25 mouse cellular contexts compared by ENCODE assay signal in the genomic region with DNA sequence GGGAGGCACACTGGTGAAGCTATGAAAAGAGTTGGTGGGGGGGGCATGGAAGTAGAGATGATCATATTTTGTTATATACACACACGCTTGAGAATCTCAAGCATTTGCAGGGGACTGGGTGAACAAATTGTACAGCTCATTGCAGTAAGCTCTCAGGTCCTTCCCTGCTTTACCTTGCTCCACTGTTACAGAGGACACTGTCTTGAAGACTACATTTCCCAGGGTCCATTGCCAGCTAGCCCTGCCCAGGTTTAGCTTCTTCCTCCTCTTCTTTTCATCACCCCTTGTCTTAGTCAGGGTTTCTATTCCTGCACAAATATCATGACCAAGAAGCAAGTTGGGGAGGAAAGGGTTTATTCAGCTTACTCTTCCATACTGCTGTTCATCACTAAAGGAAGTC.
"Had no signal": no experiment of that assay in that cellular context is flagged by ENCODE, and none has a peak within 500 bp of the region (broad histone marks: within the 10 kb centered on the region; RNA-seq: fewer than 3 reads in every experiment).

No protein-coding gene starts in this region.

- H3K4me2 ChIP-seq: embryonic facial prominence, embryonic 12.5 days; embryonic facial prominence, embryonic 13.5 days; embryonic facial prominence, embryonic 15.5 days; forebrain, embryonic 12.5 days; forebrain, embryonic 13.5 days; forebrain, embryonic 15.5 days had no signal

- H3K4me3 ChIP-seq: embryonic facial prominence, embryonic 10.5 days; embryonic facial prominence, embryonic 12.5 days; embryonic facial prominence, embryonic 13.5 days; embryonic facial prominence, embryonic 15.5 days; erythroblast, embryonic 14.5 days; forebrain, embryonic 10.5 days; forebrain, embryonic 12.5 days; forebrain, embryonic 13.5 days; forebrain, embryonic 15.5 days; gastrocnemius, adult 2 months; heart, adult 2 months had no signal

- H3K27ac ChIP-seq: embryonic facial prominence, embryonic 10.5 days; embryonic facial prominence, embryonic 12.5 days; embryonic facial prominence, embryonic 13.5 days; embryonic facial prominence, embryonic 15.5 days; forebrain, embryonic 10.5 days; forebrain, embryonic 12.5 days; forebrain, embryonic 13.5 days; forebrain, embryonic 15.5 days; gastrocnemius, adult 2 months; heart, adult 2 months had no signal

- H3K9me3 ChIP-seq: embryonic facial prominence, embryonic 12.5 days; embryonic facial prominence, embryonic 13.5 days; embryonic facial prominence, embryonic 15.5 days; forebrain, embryonic 12.5 days; forebrain, embryonic 13.5 days; forebrain, embryonic 15.5 days had no signal

- H3K36me3 ChIP-seq: embryonic facial prominence, embryonic 10.5 days; embryonic facial prominence, embryonic 12.5 days; embryonic facial prominence, embryonic 13.5 days; embryonic facial prominence, embryonic 15.5 days; forebrain, embryonic 10.5 days; forebrain, embryonic 12.5 days; forebrain, embryonic 15.5 days had no signal

- H3K9ac ChIP-seq: embryonic facial prominence, embryonic 12.5 days; embryonic facial prominence, embryonic 13.5 days; embryonic facial prominence, embryonic 15.5 days; forebrain, embryonic 12.5 days; forebrain, embryonic 13.5 days; forebrain, embryonic 15.5 days; forebrain, postnatal 0 days had no signal

- H3K4me1 ChIP-seq: embryonic facial prominence, embryonic 10.5 days; embryonic facial prominence, embryonic 12.5 days; embryonic facial prominence, embryonic 13.5 days; embryonic facial prominence, embryonic 15.5 days; forebrain, embryonic 13.5 days; forebrain, embryonic 15.5 days had no signal

- H3K27me3 ChIP-seq: embryonic facial prominence, embryonic 12.5 days; embryonic facial prominence, embryonic 13.5 days; embryonic facial prominence, embryonic 15.5 days; forebrain, embryonic 12.5 days; forebrain, embryonic 13.5 days; forebrain, embryonic 15.5 days had no signal

- DNase-seq: cerebellum, adult 8-10 months; cerebellum, adult 9-10 months; cerebellum, adult 9-11 months; cerebellum, postnatal 10 days; cerebellum, postnatal 14 days; cerebellum, postnatal 25 days; cerebellum, postnatal 36 days; embryo, embryonic 11 days; forebrain, postnatal 0 days; gastrocnemius, adult 2 months; gastrocnemius, postnatal 10 days; gastrocnemius, postnatal 14 days; gastrocnemius, postnatal 25 days; gastrocnemius, postnatal 36 days; heart, adult 18-20 months; heart, adult 2 months had no signal
